Mouse (Mus musculus) ES-Bruce4 (cell line): Measurements from ENCODE around the gene Timm17b. TPM values are rescaled to one million over a fixed set of nuclear protein-coding genes. Genes with fewer than 3 reads are reported as not detected.
A peak's percentile ranks its signal among the peaks of the same experiment; 100 is the strongest.
"Not testable (repeated sequence)": the region's sequence is repeated elsewhere in the genome, so short reads cannot be mapped to it uniquely, and the experiment has no call there.

Source experiments
- H3K27ac ChIP-seq: 2 replicates; pipeline ENCODE4 v1.5.1; 2012; ENCODE audit warnings: low read length, inconsistent platforms; ENCODE audit not compliant: insufficient read depth
- H3K27me3 ChIP-seq: 2 replicates; pipeline ENCODE4 v1.6.1; 2012; ENCODE audit warnings: mild to moderate bottlenecking, low read length, inconsistent platforms; ENCODE audit not compliant: control insufficient read depth, poor library complexity, insufficient read depth, severe bottlenecking
- H3K36me3 ChIP-seq: 2 replicates; pipeline ENCODE4 v1.6.1; 2012; ENCODE audit warnings: inconsistent platforms, mild to moderate bottlenecking, low read length, moderate library complexity; ENCODE audit not compliant: control insufficient read depth, poor library complexity, insufficient read depth, severe bottlenecking
- H3K4me1 ChIP-seq: one replicate; pipeline ENCODE4 v1.8.1; 2011; ENCODE audit warnings: low read length; ENCODE audit not compliant: control insufficient read depth, insufficient read depth
- H3K4me3 ChIP-seq: 2 replicates; pipeline ENCODE4 v1.5.1; 2011; ENCODE audit warnings: low read depth, mild to moderate bottlenecking, low read length
- H3K9ac ChIP-seq: 2 replicates; pipeline ENCODE4 v1.6.1; 2012; ENCODE audit warnings: low read depth, mild to moderate bottlenecking, inconsistent platforms; ENCODE audit not compliant: poor library complexity, severe bottlenecking
- H3K9me3 ChIP-seq: replicated peaks from 2 replicates; pipeline ENCODE4 v1.6.1; 2012; ENCODE audit warnings: mild to moderate bottlenecking, low read length, inconsistent platforms; ENCODE audit not compliant: control insufficient read depth, poor library complexity, insufficient read depth, severe bottlenecking
- CTCF ChIP-seq: IDR thresholded peaks from one replicate; pipeline ENCODE4 v1.8.1; 2011; ENCODE audit warnings: low read depth, low read length
- EP300 ChIP-seq: IDR thresholded peaks from 2 replicates; pipeline ENCODE4 v1.6.1; 2011; ENCODE audit warnings: low read depth, low read length; ENCODE audit not compliant: insufficient read depth
- POLR2A ChIP-seq: IDR thresholded peaks from one replicate; pipeline ENCODE4 v1.8.1; 2011; ENCODE audit warnings: low read length; ENCODE audit not compliant: insufficient read depth
- polyA plus RNA-seq: library from polyadenylated mRNA; stranded (reverse); fragments of >200 nt; gene quantifications from 2 replicates; pipeline ENCODE4 v1.2.4, GENCODE M21; 2011; ENCODE audit warnings: low read depth; ENCODE audit not compliant: missing spikeins, insufficient read depth, insufficient read length

Gene Timm17b
- polyA plus RNA-seq, 1 experiment = 41.6 TPM

DNA sequence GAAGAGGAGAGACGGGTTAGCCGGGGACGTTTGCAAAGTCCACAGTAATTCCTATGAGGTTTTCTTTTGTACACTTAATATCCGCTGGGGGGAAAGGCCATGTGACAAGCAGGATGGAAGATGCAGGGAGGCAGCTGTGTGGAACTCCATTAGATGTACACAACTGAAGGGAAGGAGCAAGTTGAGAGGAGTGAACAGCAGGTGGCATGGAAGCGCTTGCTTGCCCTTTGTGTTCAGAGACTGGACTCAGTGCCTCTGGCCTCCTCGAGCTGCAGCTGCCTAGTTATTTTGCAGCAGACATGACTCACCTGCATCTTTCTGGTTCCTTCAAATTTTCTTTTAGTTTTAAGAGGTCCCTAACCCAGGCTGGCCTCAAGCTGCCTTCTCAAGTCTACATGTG lies 11.3 kb downstream of the Timm17b start:
- Histone ChIP-seq H3K36me3 (no peaks in the 10 kb centered on the region), H3K4me1 (no peaks in the 10 kb centered on the region), H3K9ac (no peak overlapping the region), H3K27me3 (no peaks in the 10 kb centered on the region), H3K4me3 (no peak overlapping the region), H3K27ac (no peak overlapping the region), H3K9me3 (no peaks in the 10 kb centered on the region)
- TF ChIP-seq CTCF (no peak), POLR2A (no peak), EP300 (no peak)

DNA sequence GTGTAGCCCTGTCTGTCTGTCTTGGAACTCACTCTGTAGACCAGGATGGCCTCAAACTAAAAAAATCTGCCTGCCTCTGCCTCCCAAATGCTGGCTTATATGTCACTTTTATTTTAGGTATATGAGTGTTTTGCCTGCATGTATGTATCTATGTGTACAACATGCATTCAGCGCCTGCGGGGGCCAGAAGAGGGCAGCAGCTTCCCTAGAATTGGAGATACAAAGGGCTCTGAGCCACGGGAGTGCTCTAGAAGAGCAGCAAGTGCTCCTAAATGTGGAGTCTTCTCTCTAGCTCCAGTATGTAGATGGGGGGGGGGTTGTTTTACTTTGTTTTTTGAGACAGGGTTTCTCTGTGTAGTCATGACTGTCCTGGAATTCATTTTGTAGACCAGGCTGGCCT lies 16.5 kb downstream of the Timm17b start:
- not testable (repeated sequence) for H3K4me3 ChIP-seq, H3K9ac ChIP-seq, H3K27me3 ChIP-seq, H3K27ac ChIP-seq, H3K36me3 ChIP-seq, H3K4me1 ChIP-seq, H3K9me3 ChIP-seq

DNA sequence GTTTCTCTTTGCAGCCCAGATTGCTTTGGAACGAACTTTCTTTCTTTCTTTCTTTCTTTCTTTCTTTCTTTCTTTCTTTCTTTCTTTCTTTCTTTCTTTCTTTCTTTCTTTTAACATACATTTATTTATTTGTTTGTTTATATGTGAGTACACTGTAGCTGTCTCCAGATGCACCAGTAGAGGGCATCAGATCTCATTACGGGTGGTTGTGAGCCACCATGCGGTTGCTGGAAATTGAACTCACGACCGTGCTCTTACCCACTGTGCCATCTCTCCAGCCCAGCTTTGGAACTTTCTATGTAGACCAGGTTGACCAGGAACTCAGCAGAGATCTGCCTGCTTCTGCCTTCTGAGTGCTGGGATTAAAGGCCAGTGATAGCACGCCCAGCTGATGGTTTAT lies 18.8 kb downstream of the Timm17b start:
- H3K27ac ChIP-seq, H3K4me1 ChIP-seq, H3K36me3 ChIP-seq, H3K4me3 ChIP-seq, H3K27me3 ChIP-seq, H3K9ac ChIP-seq, H3K9me3 ChIP-seq: not testable (repeated sequence)
- peak; percentile 24 for TF ChIP-seq CTCF

- Histone ChIP-seq H3K27ac (no peak within 1 kb of the TSS; the same call in 1 of the 2 replicates), H3K27me3 (no peaks in the 10 kb centered on the region), H3K9me3 (no peaks in the 10 kb centered on the region), H3K4me3 (peak within 1 kb of the TSS; percentile 72), H3K36me3 (no peaks in the 10 kb centered on the region), H3K9ac (peak within 1 kb of the TSS; percentile 61), H3K4me1 (peaks cover 4% of the 10 kb centered on the region)
- TF ChIP-seq CTCF = no peak
- TF ChIP-seq EP300 = no peak
- no peak for TF ChIP-seq POLR2A
Observed at GRCm38 (mm10) chrX:7919601-7920383, 20.6 kb downstream of the Timm17b start, which contains the start of gene Pcsk1n. Gene Pcsk1n (plus strand): TSS chrX:7919822.

DNA sequence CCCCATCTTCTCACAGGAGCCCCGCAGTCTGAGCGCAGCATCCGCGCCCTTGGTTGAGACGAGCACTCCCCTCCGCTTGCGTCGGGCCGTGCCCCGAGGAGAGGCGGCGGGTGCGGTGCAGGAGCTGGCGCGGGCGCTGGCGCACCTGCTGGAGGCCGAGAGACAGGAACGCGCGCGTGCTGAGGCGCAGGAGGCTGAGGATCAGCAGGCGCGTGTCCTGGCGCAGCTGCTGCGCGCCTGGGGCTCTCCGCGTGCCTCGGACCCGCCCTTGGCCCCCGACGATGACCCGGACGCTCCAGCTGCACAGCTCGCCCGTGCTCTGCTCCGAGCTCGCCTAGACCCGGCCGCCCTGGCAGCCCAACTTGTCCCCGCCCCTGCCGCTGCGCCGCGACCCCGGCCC lies 22.9 kb downstream of the Timm17b start:
- peak overlapping the region; percentile 74 for H3K4me3 ChIP-seq
- no peaks in the 10 kb centered on the region for H3K27me3 ChIP-seq
- no peaks in the 10 kb centered on the region for H3K9me3 ChIP-seq
- TF ChIP-seq POLR2A (no peak), EP300 (no peak), CTCF (no peak)
- H3K36me3 ChIP-seq = no peaks in the 10 kb centered on the region
- H3K27ac ChIP-seq = no peak overlapping the region
- H3K9ac ChIP-seq = peak overlapping the region; percentile 64
- peaks cover 6% of the 10 kb centered on the region for H3K4me1 ChIP-seq

DNA sequence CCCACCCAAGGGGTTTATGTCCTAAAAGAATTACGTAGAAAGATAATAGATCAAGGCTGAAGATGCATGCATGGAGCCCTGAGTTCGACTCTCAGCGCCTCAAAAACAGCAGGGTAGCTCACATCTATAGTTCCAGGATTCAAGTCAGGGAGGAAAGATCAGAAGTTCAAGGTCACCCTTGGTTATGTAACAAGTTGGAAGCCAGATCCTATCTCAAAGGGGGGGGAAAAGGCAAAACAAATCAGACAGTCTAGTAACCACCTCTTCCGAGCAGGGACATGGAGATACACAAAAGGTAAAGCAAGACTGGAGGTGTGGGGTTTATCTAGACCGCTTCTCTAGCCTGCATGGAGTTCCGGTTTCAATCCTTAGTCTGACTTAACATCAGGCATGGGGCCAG lies 27.1 kb downstream of the Timm17b start:
- TF ChIP-seq EP300 (no peak), POLR2A (no peak), CTCF (no peak)
- Histone ChIP-seq H3K4me3 (peak overlapping the region; percentile 46), H3K27me3 (no peaks in the 10 kb centered on the region), H3K36me3 (peaks cover 12% of the 10 kb centered on the region; the same call in 1 of the 2 replicates), H3K27ac (peak overlapping the region; percentile 38; the same call in 1 of the 2 replicates), H3K9me3 (no peaks in the 10 kb centered on the region), H3K9ac (no peak overlapping the region), H3K4me1 (peaks cover 6% of the 10 kb centered on the region)
